Mouse (Mus musculus): ENCODE data around the gene Cdca8.

Cdca8 gene

DNA sequence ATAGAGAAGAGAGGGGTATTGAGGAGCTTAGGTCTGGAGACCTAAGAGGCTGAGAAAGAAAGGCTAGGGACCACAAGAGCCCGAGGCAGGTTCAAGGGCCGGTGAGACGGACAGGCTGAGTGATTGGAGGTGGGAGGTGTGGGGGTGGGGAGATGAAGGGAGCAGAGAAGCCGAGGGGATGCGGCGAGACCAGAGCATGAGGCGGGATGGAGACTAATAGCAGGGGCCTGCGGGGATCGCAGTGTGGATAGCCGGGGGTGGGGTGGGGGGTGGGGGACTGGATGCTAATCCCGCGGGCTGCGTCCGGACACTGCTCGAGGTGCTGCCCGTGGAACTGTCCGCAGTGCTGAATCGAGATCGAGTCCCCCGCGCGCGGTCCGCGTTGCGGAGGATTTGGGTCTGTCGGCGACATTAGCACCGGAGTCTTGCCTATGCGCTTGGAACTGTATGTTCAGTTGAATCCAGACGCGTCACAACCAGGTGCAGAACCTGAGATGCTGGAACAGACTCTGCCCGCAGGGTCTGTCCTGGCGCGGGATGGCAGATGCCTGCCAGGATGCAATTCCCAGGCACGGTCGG lies 56.9 kb downstream of the Cdca8 start:
- ATAC-seq (ENCODE audit: insufficient number of reproducible peaks, low FRiP score, low TSS enrichment) = no peak

DNA sequence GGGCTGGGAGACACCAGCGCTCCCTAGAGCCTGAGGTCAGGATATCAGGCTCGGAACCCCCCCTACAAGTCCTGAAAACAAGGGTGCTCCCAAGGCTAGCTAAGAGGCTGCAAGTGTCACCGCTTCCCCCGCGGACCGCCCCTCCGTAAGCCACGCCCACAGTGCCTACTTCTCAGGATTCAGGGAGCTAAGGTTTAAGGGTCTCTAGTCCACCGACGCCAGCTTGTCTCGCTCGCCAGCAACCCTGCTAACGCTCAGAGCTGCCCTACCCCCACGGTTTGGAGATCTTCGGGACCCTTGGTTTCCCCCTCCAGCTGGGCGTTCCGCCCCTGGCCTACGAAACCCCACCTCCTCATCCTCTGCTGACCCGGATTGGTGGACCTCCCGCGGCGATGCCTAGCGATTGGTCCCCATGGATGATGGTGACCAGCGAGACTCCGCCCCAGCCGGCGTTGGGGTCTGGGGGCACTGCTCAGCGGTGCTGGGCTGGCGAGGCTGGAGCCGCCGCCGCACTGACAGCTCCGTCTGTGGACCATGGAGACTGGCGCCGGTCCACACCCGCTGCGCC lies 57.7 kb downstream of the Cdca8 start:
- peak; percentile 31; the same call in 1 of the 2 replicates for ATAC-seq (ENCODE audit: insufficient number of reproducible peaks, low FRiP score, low TSS enrichment)

DNA sequence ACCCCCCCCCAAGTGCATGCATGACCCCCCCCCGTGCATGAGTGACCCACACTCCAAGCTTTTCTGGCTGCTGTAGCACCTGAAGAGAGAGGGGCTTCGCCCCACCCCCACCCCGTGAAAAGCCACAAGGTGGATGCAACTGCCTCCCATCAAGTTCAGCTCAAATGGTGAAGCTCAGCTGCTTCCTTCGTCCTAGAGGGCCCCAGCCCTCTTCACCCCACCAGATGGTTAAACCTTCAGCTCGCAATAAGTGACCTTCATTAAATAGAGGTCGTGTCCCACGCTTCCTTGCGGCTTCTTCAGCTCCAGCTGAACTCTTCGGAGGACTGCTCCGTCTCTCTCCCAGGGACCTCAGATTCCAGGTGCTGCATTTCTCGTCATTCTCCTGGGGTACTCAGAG lies 58.5 kb downstream of the Cdca8 start, which contains the start of gene Epha10:
Gene Epha10 (plus strand): TSS at position 301 of the 400 bp plus-strand sequence.
- no peak for ATAC-seq (ENCODE audit: insufficient number of reproducible peaks, low FRiP score, low TSS enrichment)

GRCm38 (mm10) chr4:124872719-124873118 lies 66.4 kb downstream of the Cdca8 start:
- no peak for ATAC-seq (ENCODE audit: insufficient number of reproducible peaks, low FRiP score, low TSS enrichment)
